Mouse (Mus musculus): ENCODE data around the gene Foxf1. TPM values are rescaled to one million over a fixed set of nuclear protein-coding genes. Genes with fewer than 3 reads are reported as not detected.
A peak's percentile ranks its signal among the peaks of the same experiment; 100 is the strongest.

Gene Foxf1
- polyA plus RNA-seq, 1 experiment from 2014 or later = 0.91 TPM

GRCm38 (mm10) chr8:121127756-121128375 is 43.7 kb downstream of the Foxf1 start, which contains the start of gene Foxl1:
Gene Foxl1, plus strand, starts transcription at chr8:121127940.
- Histone ChIP-seq H3K27ac (ENCODE audit: low read depth, low read length) (no peak within 1 kb of the TSS), H3K4me2 (ENCODE audit: low read depth, low read length, severe bottlenecking) (0 out of 2 replicates have a peak within 1 kb of the TSS, but pooled peaks have one; percentile 11), H3K9ac (ENCODE audit: low read length) (no peak within 1 kb of the TSS), H3K4me1 (replicated peaks; ENCODE audit: control insufficient read depth, insufficient read depth, low read length) (peaks cover 10% of the 10 kb centered on the region; the same call in 1 of the 2 replicates), H3K4me3 (ENCODE audit: low read depth, low read length) (peak within 1 kb of the TSS; percentile 5; the same call in 1 of the 2 replicates), H3K27me3 (ENCODE audit: control insufficient read depth, insufficient read depth, low read length) (peaks cover 80% of the 10 kb centered on the region), H3K9me3 (ENCODE audit: control insufficient read depth, low read length) (no peaks in the 10 kb centered on the region; the same call in 1 of the 2 replicates), H3K36me3 (ENCODE audit: control insufficient read depth, insufficient read depth, low read length) (no peaks in the 10 kb centered on the region)
- WGBS = under 1% methylated on average over 43 of the region's 43 CpGs
- DNase-seq (ENCODE audit: low spot score) (no peak), ATAC-seq (replicated peaks; ENCODE audit: low FRiP score) (no peak)

DNA sequence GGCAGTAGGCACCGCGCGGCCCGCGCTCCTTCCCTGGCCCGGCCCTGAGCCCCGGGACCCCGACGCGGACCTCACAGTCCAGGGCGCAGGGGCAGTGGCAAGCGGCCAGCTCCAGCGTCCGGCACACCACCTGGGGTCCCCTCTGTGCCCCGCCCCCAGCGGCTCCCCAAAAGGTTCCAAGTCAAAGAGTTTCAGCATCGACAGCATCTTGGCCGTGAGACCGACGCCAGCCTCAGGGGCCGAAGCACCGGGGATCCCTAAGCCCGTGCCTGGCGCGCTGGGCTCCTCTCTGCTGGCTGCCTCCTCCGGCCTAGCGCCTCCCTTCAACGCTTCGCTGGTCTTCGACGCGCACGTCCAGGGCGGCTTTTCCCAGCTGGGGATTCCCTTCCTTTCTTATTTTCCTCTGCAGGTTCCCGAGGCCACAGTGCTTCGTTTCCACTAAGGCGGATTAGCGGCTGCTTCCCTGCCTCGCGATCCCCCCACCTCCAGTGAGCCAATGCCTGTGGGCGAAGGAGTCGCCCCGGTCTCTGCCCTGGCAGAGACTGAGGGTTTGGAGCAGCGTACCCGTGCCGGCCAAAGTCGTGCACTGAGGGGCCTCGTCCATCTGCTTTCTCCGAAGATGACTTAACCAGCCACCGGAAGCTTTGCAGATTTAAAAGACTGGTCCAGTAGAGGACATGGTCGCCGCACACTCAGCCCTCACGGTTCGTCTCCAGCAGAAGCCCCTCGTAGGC is 44.5 kb downstream of the Foxf1 start:
- Histone ChIP-seq H3K4me2 (ENCODE audit: low read depth, low read length, severe bottlenecking) (0 out of 2 replicates have a peak overlapping the region, but pooled peaks have one; percentile 2), H3K27me3 (ENCODE audit: control insufficient read depth, insufficient read depth, low read length) (peaks cover 72% of the 10 kb centered on the region), H3K9ac (ENCODE audit: low read length) (no peak overlapping the region), H3K4me1 (replicated peaks; ENCODE audit: control insufficient read depth, insufficient read depth, low read length) (peaks cover 10% of the 10 kb centered on the region; the same call in 1 of the 2 replicates), H3K36me3 (ENCODE audit: control insufficient read depth, insufficient read depth, low read length) (no peaks in the 10 kb centered on the region), H3K4me3 (ENCODE audit: low read depth, low read length) (peak overlapping the region; percentile 5; the same call in 1 of the 2 replicates), H3K9me3 (ENCODE audit: control insufficient read depth, low read length) (no peaks in the 10 kb centered on the region; the same call in 1 of the 2 replicates), H3K27ac (ENCODE audit: low read depth, low read length) (no peak overlapping the region)
- no peak for DNase-seq (ENCODE audit: low spot score)
- WGBS = under 1% methylated on average over 54 of the region's 55 CpGs
- ATAC-seq (replicated peaks; ENCODE audit: low FRiP score) = no peak

- Histone ChIP-seq H3K27me3 (ENCODE audit: control insufficient read depth, insufficient read depth, low read length) (peaks cover 65% of the 10 kb centered on the region), H3K27ac (ENCODE audit: low read depth, low read length) (no peak overlapping the region), H3K4me1 (replicated peaks; ENCODE audit: control insufficient read depth, insufficient read depth, low read length) (peaks cover 10% of the 10 kb centered on the region; the same call in 1 of the 2 replicates), H3K4me2 (ENCODE audit: low read depth, low read length, severe bottlenecking) (no peak overlapping the region), H3K36me3 (ENCODE audit: control insufficient read depth, insufficient read depth, low read length) (no peaks in the 10 kb centered on the region), H3K4me3 (ENCODE audit: low read depth, low read length) (no peak overlapping the region), H3K9me3 (ENCODE audit: control insufficient read depth, low read length) (no peaks in the 10 kb centered on the region), H3K9ac (ENCODE audit: low read length) (no peak overlapping the region)
- DNase-seq (ENCODE audit: low spot score) (no peak), ATAC-seq (replicated peaks; ENCODE audit: low FRiP score) (no peak)
- WGBS = 10% methylated on average over 16 of the region's 16 CpGs
Measured at GRCm38 (mm10) chr8:121129265-121129940, 45.2 kb downstream of the Foxf1 start.

DNA sequence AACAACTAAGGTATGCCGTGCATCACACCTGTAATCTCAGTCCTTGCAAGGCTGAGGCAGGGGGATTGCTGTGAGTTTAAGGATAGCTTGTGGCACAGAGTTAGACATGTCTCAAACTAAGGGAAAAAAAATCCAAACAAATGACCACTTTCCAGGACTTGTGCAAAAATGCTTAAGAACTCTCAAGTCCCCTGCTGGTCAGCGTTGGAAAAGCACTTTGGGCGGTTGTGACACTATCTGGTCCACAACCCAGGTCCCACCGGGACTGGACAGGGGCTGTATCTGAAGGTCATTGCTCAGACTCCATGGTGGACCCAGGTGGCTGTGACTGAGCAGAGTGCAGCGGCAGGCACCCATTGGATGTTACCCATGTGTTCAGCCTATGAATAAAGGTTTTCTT is 46.3 kb downstream of the Foxf1 start:
- no peak overlapping the region for H3K9ac ChIP-seq (ENCODE audit: low read length)
- no peak for ATAC-seq (replicated peaks; ENCODE audit: low FRiP score)
- H3K4me3 ChIP-seq (ENCODE audit: low read depth, low read length) = no peak overlapping the region
- H3K27me3 ChIP-seq (ENCODE audit: control insufficient read depth, insufficient read depth, low read length) = peaks cover 55% of the 10 kb centered on the region
- H3K27ac ChIP-seq (ENCODE audit: low read depth, low read length) = no peak overlapping the region
- no peaks in the 10 kb centered on the region for H3K9me3 ChIP-seq (ENCODE audit: control insufficient read depth, low read length)
- no peak overlapping the region for H3K4me2 ChIP-seq (ENCODE audit: low read depth, low read length, severe bottlenecking)
- DNase-seq (ENCODE audit: low spot score) = no peak
- H3K4me1 ChIP-seq (replicated peaks; ENCODE audit: control insufficient read depth, insufficient read depth, low read length) = peaks cover 10% of the 10 kb centered on the region; the same call in 1 of the 2 replicates
- 29% methylated on average over 5 of the region's 5 CpGs for WGBS
- no peaks in the 10 kb centered on the region for H3K36me3 ChIP-seq (ENCODE audit: control insufficient read depth, insufficient read depth, low read length)

DNA sequence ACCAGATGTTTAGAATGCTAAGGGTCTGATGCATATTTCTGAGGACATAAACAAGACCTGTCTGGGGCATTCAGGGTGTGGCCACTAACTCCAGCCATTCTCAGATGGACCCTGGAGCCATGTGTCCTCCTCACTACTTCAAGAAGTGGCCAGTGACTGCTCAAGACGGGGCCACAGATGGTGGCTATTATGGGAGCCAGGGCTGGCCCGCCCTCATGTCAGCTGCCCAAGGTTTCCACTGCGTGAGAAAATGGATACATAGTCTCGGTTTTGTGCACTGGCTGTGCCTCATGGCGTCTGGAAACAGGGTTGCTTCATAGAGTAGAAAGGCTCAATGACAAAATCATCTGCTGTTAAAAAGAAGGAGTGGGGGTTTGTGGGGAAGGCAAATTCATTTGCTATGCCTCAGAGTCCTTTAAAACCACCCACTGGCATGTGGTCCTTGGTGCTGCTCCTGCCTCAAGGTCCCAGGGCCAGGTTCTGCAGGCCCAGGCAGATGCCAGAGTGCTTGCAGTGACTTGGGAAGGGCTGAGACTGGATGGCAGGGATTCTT is 48.9 kb downstream of the Foxf1 start:
- no peak overlapping the region for H3K9ac ChIP-seq (ENCODE audit: low read length)
- peaks cover 5% of the 10 kb centered on the region; the same call in 1 of the 2 replicates for H3K9me3 ChIP-seq (ENCODE audit: control insufficient read depth, low read length)
- H3K27me3 ChIP-seq (ENCODE audit: control insufficient read depth, insufficient read depth, low read length) = peaks cover 29% of the 10 kb centered on the region
- H3K4me2 ChIP-seq (ENCODE audit: low read depth, low read length, severe bottlenecking) = no peak overlapping the region
- DNase-seq (ENCODE audit: low spot score) = no peak
- peaks cover 8% of the 10 kb centered on the region; the same call in 1 of the 2 replicates for H3K4me1 ChIP-seq (replicated peaks; ENCODE audit: control insufficient read depth, insufficient read depth, low read length)
- no peaks in the 10 kb centered on the region for H3K36me3 ChIP-seq (ENCODE audit: control insufficient read depth, insufficient read depth, low read length)
- no peak for ATAC-seq (replicated peaks; ENCODE audit: low FRiP score)
- no peak overlapping the region for H3K4me3 ChIP-seq (ENCODE audit: low read depth, low read length)
- 78% methylated on average over 5 of the region's 5 CpGs for WGBS
- H3K27ac ChIP-seq (ENCODE audit: low read depth, low read length) = no peak overlapping the region

- ATAC-seq (replicated peaks; ENCODE audit: low FRiP score) = no peak
Measured at GRCm38 (mm10) chr8:121134102-121134501, 49.9 kb downstream of the Foxf1 start.

DNA sequence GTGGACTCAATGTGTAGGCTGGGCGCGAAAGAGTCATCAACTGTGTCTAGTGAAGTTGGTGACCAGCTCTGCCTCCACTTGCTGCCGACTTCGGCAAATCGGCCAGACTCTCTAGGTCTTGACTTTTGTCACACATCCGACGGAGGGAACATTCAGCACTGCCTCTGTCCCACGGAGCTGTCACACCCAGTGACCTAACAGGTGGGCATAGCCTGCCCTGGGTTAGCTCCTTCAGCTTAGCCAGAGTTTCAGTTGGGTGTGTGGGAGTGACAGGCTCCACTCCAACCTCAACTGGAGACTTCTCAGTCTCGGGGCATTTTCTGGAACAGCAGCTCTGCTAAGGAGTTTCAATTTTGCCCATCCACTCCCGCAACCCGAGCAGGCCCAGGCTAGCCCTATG is 50.3 kb downstream of the Foxf1 start:
- Histone ChIP-seq H3K36me3 (ENCODE audit: control insufficient read depth, insufficient read depth, low read length) (no peaks in the 10 kb centered on the region), H3K4me2 (ENCODE audit: low read depth, low read length, severe bottlenecking) (no peak overlapping the region), H3K27me3 (ENCODE audit: control insufficient read depth, insufficient read depth, low read length) (peaks cover 15% of the 10 kb centered on the region), H3K9ac (ENCODE audit: low read length) (no peak overlapping the region), H3K27ac (ENCODE audit: low read depth, low read length) (no peak overlapping the region), H3K4me3 (ENCODE audit: low read depth, low read length) (no peak overlapping the region), H3K4me1 (replicated peaks; ENCODE audit: control insufficient read depth, insufficient read depth, low read length) (no peaks in the 10 kb centered on the region), H3K9me3 (ENCODE audit: control insufficient read depth, low read length) (peaks cover 8% of the 10 kb centered on the region; the same call in 1 of the 2 replicates)
- DNase-seq (ENCODE audit: low spot score) (no peak), ATAC-seq (replicated peaks; ENCODE audit: low FRiP score) (no peak)
- WGBS = 91% methylated on average over 11 of the region's 11 CpGs

More at GRCm38 (mm10) chr8:121134102-121134501, 49.9 kb downstream of the Foxf1 start:
- Histone ChIP-seq H3K27me3 (ENCODE audit: control insufficient read depth, insufficient read depth, low read length) (peaks cover 19% of the 10 kb centered on the region), H3K4me3 (ENCODE audit: low read depth, low read length) (no peak overlapping the region), H3K4me1 (replicated peaks; ENCODE audit: control insufficient read depth, insufficient read depth, low read length) (peaks cover 2% of the 10 kb centered on the region; the same call in 1 of the 2 replicates), H3K9ac (ENCODE audit: low read length) (no peak overlapping the region), H3K9me3 (ENCODE audit: control insufficient read depth, low read length) (peaks cover 8% of the 10 kb centered on the region; the same call in 1 of the 2 replicates), H3K27ac (ENCODE audit: low read depth, low read length) (no peak overlapping the region), H3K4me2 (ENCODE audit: low read depth, low read length, severe bottlenecking) (no peak overlapping the region), H3K36me3 (ENCODE audit: control insufficient read depth, insufficient read depth, low read length) (no peaks in the 10 kb centered on the region)
- DNase-seq (ENCODE audit: low spot score) = no peak
- 83% methylated on average over 10 of the region's 10 CpGs for WGBS

GRCm38 (mm10) chr8:121136856-121137255 is 52.7 kb downstream of the Foxf1 start:
- no peaks in the 10 kb centered on the region for H3K36me3 ChIP-seq (ENCODE audit: control insufficient read depth, insufficient read depth, low read length)
- WGBS = 91% methylated on average over 6 of the region's 6 CpGs
- H3K4me3 ChIP-seq (ENCODE audit: low read depth, low read length) = no peak overlapping the region
- peaks cover 8% of the 10 kb centered on the region; the same call in 1 of the 2 replicates for H3K9me3 ChIP-seq (ENCODE audit: control insufficient read depth, low read length)
- H3K9ac ChIP-seq (ENCODE audit: low read length) = no peak overlapping the region
- H3K27me3 ChIP-seq (ENCODE audit: control insufficient read depth, insufficient read depth, low read length) = no peaks in the 10 kb centered on the region
- H3K27ac ChIP-seq (ENCODE audit: low read depth, low read length) = no peak overlapping the region
- DNase-seq (ENCODE audit: low spot score) = no peak
- no peaks in the 10 kb centered on the region for H3K4me1 ChIP-seq (replicated peaks; ENCODE audit: control insufficient read depth, insufficient read depth, low read length)
- ATAC-seq (replicated peaks; ENCODE audit: low FRiP score) = no peak
- H3K4me2 ChIP-seq (ENCODE audit: low read depth, low read length, severe bottlenecking) = no peak overlapping the region
